Mouse (Mus musculus) frontal cortex, adult 2 months (tissue): ENCODE measurements around the gene Ephx1. TPM values are rescaled to one million over a fixed set of nuclear protein-coding genes. Genes with fewer than 3 reads are reported as not detected.
"Not testable (repeated sequence)": the region's sequence is repeated elsewhere in the genome, so short reads cannot be mapped to it uniquely, and the experiment has no call there.

ENCODE experiments used
- DNase-seq, 2 experiments: peaks; one replicate each; pipeline ENCODE4 v3.0.0; 2022; ENCODE audit warnings: low spot score in 1 of 2; ENCODE audit errors: extremely low spot score in 1 of 2
- polyA plus RNA-seq: library from polyadenylated mRNA; depleted of rRNA; stranded (reverse); fragments of >200 nt; gene quantifications from 2 replicates; pipeline ENCODE4 v1.2.3, GENCODE M21; 2012; rRNA removed

The Ephx1 gene
- polyA plus RNA-seq, 1 experiment: 29.8 TPM

DNA sequence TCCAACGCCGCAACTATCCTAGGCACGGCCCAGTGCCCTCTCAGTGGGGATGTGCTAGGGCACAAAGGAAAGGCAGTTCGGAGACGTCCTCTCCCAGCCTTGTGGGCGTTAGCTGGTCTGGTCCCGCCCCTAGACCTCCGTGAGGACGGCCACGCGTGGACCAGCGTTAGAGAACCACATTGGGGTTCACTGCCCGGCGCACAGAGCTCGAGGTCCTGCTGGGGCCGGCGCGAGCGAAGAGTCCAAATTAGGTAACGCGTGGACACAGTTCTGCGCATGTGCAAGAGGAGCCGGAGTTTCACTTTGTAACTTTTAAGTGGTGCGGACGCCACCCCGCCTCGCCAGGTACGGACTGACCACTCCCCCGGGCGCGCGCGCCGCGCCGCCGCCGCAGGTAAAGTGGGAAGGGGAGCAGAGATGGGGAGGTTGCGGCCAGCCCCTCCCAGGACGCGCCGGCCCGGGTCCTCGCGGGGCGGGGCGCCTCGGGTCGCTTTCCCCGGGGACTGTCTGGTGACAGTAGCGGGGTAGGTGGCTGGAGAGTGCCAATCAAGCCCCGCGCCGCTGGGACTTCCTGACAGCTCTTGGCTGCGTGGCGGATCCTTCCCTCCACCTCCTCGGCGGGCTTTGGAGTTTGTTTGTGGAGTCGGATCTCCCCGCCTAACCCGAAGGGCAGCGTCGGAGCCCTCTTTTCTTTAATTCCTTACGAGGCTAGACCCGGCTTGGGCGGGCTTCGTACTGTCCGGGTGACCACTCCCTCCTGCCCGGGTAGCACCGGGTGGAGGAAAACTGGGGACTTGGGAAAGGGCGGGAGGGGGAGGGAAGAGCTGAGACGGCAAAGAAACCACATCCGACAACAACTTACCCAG lies 78.3 kb downstream of the Ephx1 start, which contains the start of gene Tmem63a:
Gene Tmem63a (plus strand): TSS at position 179 of the 866 bp plus-strand sequence.
- DNase-seq: peak in 1 of 2 experiments; percentile 42

DNA sequence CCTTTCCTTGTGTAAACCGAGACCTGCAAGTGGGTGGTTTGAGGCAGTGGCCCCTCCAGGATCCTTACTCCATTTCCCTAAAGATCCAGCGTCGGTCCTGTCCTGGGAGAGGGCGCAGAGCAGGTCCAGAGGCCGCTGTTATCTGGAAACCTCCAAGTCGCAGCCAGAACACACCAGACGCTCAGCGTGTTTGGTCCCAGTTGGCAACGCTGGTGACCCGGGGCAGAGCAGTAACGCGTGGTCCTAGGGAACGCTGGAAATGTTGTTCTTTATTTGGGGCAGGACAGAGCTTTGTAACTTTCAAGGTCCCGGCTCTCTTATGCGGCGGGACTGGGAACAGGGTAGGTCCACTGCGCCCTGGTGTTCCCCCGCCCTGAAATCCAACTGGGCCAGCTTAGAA lies 79.0 kb downstream of the Ephx1 start:
- no peak for DNase-seq

- DNase-seq: no peak
These were observed 79.8 kb downstream of the Ephx1 start for GRCm38 (mm10) chr1:180940776-180941460.

DNA sequence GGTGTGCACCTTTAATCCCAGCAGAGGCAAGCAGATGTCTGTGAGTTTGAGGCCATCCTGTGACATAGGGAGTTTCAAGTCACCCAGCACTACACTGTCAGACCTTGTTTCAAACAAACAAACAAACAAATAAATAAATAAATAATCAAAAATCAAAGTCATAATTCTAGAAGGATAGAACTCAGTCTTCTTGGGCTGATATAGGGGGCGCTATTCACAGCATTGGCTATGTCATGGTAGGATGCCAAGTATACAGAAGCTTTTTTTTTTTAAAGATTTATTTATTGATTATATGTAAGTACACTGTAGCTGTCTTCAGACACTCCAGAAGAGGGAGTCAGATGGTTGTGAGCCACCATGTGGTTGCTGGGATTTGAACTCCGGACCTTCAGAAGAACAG lies 81.9 kb downstream of the Ephx1 start:
- not testable (repeated sequence) for DNase-seq

- DNase-seq: not testable (repeated sequence)
These were observed 83.1 kb downstream of the Ephx1 start for GRCm38 (mm10) chr1:180937631-180938030.

GRCm38 (mm10) chr1:180936610-180937398 lies 83.9 kb downstream of the Ephx1 start:
- DNase-seq: not testable (repeated sequence)

GRCm38 (mm10) chr1:180934467-180935419 lies 86.0 kb downstream of the Ephx1 start, which contains the start of gene Lefty1:
TSS of gene Lefty1 (plus strand) at chr1:180935022.
- DNase-seq: no peak

DNA sequence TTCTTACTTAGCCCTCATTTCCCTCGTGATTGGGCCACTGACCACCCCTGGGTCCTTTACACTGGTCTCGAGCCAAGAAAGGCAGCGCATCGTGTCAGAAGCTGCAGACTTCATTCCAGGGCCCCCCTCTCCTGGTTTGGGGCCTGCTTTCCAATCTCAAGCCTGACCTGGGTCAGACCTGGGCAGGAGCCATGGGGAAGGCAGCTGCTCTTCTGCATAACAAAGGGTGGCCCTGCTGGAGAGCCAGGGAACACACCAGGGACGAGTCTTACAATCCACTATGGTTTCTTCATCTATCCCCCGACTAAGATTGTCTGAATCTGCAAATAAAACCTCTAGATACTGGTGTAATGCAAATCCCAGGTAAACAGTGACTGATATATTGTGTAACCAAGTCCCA lies 87.0 kb downstream of the Ephx1 start:
- no peak for DNase-seq

GRCm38 (mm10) chr1:180931106-180931505 lies 89.6 kb downstream of the Ephx1 start:
- DNase-seq: no peak

DNA sequence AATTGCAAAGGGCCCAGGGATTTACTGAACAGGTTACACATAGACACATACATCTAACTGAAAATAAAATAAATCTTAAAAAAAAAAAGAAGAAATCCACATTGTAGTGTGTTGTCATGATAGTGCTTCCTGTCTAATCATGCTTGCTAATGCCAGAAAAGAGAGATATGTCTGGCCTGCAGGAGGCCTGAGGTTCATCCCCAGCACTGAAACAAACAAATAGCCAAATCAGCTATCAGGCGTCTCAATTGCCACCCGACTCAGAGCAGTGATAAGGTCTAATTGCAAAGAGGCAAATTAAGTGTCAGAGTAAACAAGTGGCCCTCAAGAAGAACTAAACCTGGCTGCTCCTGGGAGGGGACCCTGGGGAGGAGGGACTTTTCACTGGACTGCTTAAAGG lies 91.1 kb downstream of the Ephx1 start:
- no peak for DNase-seq

DNA sequence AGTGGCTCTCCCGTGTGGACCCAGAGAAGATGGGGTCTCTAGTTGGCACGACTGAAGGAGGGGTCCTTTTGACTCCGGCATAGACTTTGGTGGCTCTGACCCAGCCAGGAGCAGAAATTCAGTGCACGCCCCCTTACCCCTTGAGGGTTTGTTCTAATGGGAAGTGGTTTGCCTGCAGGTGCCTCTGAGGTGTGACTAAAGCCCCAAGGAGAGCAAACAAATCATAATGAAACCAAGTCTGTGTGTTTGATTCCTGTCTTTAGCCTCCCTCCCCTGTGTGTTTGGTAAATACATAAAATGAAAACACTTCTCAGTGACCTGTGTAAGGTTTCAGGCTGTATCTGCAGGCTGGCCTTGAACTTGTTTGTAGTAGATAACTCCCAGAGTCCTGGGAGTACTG lies 94.4 kb downstream of the Ephx1 start:
- DNase-seq: no peak

Other genes with a start within 250 kb of the Ephx1 start
- 502 and 559 TPM in 2 replicates for gene H3f3a, start 207.0 kb downstream of the Ephx1 start, polyA plus RNA-seq
- 19.2 and 19.6 TPM in 2 replicates for gene Sde2, start 169.8 kb downstream of the Ephx1 start, polyA plus RNA-seq
- 0.69 and 1.8 TPM in 2 replicates for gene Lefty2, start 127.8 kb downstream of the Ephx1 start, polyA plus RNA-seq
- 35.6 and 39.2 TPM in 2 replicates for gene Pycr2, start 116.6 kb downstream of the Ephx1 start, polyA plus RNA-seq
- gene Lefty1, start 85.9 kb downstream of the Ephx1 start, polyA plus RNA-seq: 1.8 and 4.3 TPM in 2 replicates
- gene Tmem63a, start 78.6 kb downstream of the Ephx1 start, polyA plus RNA-seq: 29.6 and 30.2 TPM in 2 replicates
- gene 9130409I23Rik, start 30.3 kb upstream of the Ephx1 start, polyA plus RNA-seq: not detected in 2 replicates
- gene Nvl, start 123.3 kb upstream of the Ephx1 start, polyA plus RNA-seq: 84.2 and 98.6 TPM in 2 replicates
- 25.2 and 28.7 TPM in 2 replicates for gene Cnih4, start 123.8 kb upstream of the Ephx1 start, polyA plus RNA-seq
- gene Wdr26, start 191.1 kb upstream of the Ephx1 start, polyA plus RNA-seq: 53.0 and 56.8 TPM in 2 replicates